Mouse (Mus musculus): ENCODE results near the gene Ptger4. TPM values are rescaled to one million over a fixed set of nuclear protein-coding genes. Genes with fewer than 3 reads are reported as not detected.
A peak's percentile ranks its signal among the peaks of the same experiment; 100 is the strongest.

The Ptger4 gene
- polyA plus RNA-seq, 1 experiment from 2014 or later = 2.4 TPM

DNA sequence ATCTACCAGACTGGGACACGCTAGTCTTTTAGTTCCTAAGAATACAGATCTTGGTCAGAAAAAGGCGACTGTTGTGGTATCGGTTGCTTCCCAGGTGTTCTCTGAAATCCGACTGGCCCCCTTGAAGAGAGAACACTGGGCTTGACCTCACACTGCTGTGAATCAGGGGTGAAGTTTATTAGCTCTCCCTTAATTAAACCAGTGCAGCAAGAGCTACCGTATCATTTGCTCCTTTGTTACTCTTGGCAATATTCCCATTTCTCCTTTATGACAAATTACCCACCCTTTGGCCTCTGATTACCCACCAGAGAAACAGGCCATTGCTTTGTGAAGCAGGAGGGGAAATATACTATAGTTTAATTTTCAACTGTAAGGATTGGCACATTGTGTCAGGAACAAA lies 16.2 kb upstream of the Ptger4 start:
- H3K27ac ChIP-seq (replicated peaks) = no peak overlapping the region
- WGBS = 55% methylated on average over 5 of the region's 5 CpGs
- H3K36me3 ChIP-seq = no peaks in the 10 kb centered on the region
- H3K4me3 ChIP-seq = no peak overlapping the region
- H3K9ac ChIP-seq = no peak overlapping the region
- peaks cover 10% of the 10 kb centered on the region for H3K4me1 ChIP-seq
- no peak for ATAC-seq (ENCODE audit: extremely low read depth, insufficient number of reproducible peaks, low FRiP score, low TSS enrichment)
- no peaks in the 10 kb centered on the region for H3K9me3 ChIP-seq
- H3K27me3 ChIP-seq (replicated peaks) = no peaks in the 10 kb centered on the region
- H3K4me2 ChIP-seq = no peak overlapping the region

DNA sequence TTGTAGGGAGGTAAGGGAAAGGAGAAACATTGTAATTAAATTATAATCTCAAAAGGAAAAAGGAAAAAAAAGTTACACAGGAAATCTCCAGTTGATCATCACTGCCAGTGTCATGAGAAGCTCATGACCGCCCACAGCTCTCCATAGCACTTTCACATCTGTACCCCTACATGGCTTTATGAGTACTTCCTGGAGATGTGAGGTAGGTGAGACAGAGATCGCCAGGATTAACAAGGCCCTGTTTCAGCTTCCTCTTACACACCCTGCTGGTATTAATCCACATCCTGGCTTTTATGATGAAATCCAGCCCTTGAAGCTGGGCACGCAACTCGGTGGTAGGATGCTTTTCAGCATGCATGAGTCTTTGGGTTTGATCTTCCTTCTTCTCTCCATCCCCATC lies 6.2 kb upstream of the Ptger4 start:
- 77% methylated on average over 4 of the region's 4 CpGs for WGBS
- Histone ChIP-seq H3K9ac (no peak overlapping the region), H3K27ac (replicated peaks) (no peak overlapping the region), H3K36me3 (no peaks in the 10 kb centered on the region), H3K4me1 (no peaks in the 10 kb centered on the region), H3K4me2 (no peak overlapping the region), H3K27me3 (replicated peaks) (peaks cover 10% of the 10 kb centered on the region), H3K9me3 (no peaks in the 10 kb centered on the region), H3K4me3 (no peak overlapping the region)
- no peak for ATAC-seq (ENCODE audit: extremely low read depth, insufficient number of reproducible peaks, low FRiP score, low TSS enrichment)

DNA sequence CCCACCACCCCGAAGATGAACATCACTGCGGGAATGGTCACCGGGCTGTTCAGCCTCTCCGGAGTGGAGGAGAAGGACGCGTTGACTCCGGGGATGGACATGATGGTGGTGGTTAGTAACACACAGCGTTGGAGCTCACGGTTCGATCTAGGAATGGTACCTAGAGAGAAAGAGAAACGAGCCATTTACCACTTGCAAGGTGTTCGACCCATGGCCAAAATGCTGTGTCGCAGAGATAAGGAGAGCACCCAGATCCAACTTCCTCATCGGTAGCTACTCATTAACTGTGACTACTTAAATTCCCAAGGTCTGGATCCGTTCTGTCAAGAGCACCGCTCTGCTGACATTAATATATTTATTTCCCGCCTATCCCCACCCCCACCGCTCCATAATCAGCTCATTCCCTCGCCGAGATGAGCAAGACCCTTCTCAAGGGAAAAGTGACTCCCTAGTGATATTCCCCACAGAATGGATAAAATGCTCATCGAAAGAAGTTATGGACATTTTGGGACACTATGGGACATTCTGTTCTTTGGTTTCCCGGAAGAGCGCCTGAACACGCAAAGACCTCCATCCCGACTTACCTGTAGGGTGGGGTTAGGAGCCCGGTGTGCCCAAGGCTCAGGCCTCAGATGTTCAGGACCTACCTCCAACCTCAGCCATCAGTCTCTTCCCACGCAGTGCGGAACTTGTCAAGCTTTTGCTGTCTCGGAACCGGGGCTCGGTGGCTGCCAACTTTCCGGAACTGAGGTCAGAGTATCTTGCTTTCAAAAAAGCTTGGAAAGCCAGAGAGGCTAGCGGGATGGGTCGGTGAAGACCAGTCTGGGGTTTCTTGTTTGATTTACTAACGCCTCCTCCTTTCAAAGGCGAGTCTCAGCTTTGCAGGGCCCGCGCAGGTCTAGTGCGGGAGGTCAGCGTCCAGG lies 690 bp downstream of the Ptger4 start:
- H3K36me3 ChIP-seq = no peaks in the 10 kb centered on the region
- H3K4me3 ChIP-seq = peak overlapping the region; percentile 75
- ATAC-seq (ENCODE audit: extremely low read depth, insufficient number of reproducible peaks, low FRiP score, low TSS enrichment) = no peak; the same call in 1 of the 2 replicates
- WGBS = 5% methylated on average over 40 of the region's 40 CpGs
- H3K4me2 ChIP-seq = peak overlapping the region; percentile 100
- H3K9me3 ChIP-seq = no peaks in the 10 kb centered on the region
- H3K27ac ChIP-seq (replicated peaks) = no peak overlapping the region
- H3K27me3 ChIP-seq (replicated peaks) = peaks cover 50% of the 10 kb centered on the region
- H3K9ac ChIP-seq = peak overlapping the region; percentile 82
- H3K4me1 ChIP-seq = peaks cover 33% of the 10 kb centered on the region

DNA sequence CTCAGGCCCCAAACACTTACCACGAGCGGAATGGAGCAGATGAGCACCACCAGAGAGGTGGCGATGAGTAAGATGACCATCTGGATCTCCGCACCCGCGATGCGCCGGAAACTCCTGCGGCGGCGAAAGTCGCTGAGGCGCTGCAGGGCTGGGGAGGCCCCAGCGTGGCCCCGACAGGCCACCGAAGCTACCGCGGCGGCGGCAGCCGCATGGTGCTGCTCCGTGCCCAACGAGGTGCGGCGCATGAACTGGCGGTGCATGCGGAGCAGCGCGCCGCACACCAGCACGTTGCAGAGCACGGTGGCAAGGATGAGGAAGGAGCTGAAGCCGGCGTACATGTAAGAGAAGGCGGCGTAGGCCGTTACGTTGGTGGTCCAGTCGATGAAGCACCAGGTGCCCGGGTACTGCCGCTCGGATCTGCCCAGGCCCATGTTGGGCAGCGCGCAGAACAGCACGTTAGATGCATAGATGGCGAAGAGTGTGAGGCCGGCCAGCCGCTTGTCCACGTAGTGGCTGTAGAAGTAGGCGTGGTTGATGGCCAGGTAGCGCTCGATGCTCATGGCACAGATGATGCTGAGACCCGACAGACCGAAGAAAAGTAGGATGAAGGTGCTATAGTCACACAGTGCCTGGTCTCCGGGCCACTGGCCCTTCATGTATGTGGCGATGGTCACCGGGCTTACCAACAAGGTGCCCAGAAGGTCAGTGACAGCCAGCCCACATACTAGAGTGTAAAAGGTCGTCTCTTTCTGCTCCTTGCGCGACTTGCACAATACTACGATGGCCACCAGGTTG lies 1.5 kb downstream of the Ptger4 start:
- Histone ChIP-seq H3K4me1 (peaks cover 42% of the 10 kb centered on the region), H3K27ac (replicated peaks) (0 out of 2 replicates have a peak overlapping the region, but pooled peaks have one; percentile 5), H3K4me2 (peak overlapping the region; percentile 100), H3K9me3 (no peaks in the 10 kb centered on the region), H3K9ac (peak overlapping the region; percentile 75), H3K36me3 (no peaks in the 10 kb centered on the region), H3K4me3 (peak overlapping the region; percentile 75), H3K27me3 (replicated peaks) (peaks cover 50% of the 10 kb centered on the region)
- ATAC-seq (ENCODE audit: extremely low read depth, insufficient number of reproducible peaks, low FRiP score, low TSS enrichment) = no peak
- WGBS = 3% methylated on average over 61 of the region's 61 CpGs

DNA sequence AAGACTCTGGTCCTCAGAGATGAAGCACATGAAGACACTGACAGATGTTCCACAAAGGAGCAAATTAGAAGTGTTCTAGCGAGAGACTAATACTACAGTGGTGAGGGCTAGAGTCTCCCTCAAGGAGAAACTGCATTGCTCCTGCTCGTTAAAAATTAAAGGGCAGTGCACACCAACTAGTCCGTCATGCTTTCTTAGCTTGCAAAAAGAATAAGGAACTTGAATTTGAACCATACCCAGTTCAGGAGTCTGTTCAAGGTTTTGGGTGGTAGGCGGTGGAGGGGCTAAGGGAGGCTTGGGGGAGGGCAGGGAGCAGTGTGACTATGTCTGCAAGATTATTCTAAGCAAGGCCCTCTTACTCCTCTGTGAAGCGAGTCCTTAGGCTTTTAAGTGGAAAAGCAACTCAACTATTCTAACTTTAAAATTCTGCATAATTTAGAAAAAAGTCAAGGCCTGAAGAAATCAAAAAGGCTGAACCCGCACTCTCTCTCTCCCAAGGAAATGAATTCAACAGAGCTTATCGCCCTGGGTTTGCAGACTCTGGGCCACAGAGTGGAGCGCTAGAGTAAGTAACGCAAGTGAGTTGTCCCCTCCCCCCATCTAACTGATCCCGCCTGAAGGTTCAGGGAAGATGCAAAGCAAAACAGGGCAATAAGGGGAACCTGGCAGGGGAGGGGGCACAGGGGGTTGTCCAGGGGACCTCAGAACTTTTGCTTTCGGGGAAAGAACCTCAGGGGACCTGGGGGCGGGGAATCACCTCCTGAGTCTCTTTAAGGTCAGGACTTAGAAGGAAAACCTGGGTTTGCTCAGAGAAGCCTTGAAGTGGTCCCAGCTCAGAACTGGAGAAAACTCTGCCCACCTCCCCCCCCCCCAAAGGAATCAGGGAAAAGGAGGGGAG lies 2.4 kb downstream of the Ptger4 start:
- Histone ChIP-seq H3K27me3 (replicated peaks) (peaks cover 50% of the 10 kb centered on the region), H3K9ac (peak overlapping the region; percentile 75)
- ATAC-seq (ENCODE audit: extremely low read depth, insufficient number of reproducible peaks, low FRiP score, low TSS enrichment) = no peak

DNA sequence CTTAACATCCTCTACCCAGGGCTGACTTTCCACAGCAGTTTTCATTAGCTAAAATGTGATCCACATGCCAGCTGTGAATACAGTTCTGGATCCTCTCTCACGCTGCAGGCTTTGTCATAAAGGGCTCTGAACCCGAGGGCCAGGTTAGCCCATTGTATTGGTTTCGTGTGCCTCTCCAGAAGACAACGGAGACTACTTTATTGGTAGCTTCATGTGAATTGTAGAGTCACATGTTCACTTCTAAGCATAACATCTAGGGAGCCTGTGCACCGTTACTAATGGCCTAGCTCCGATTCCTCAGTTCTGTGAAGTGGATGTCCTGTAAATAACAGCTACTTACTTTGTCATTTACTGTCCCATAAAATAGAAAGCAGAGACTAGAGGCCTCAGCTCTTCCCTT lies 3.6 kb downstream of the Ptger4 start:
- peak overlapping the region; percentile 1; the same call in 1 of the 2 replicates for H3K4me3 ChIP-seq
- H3K4me2 ChIP-seq = peak overlapping the region; percentile 100
- H3K9me3 ChIP-seq = no peaks in the 10 kb centered on the region
- peak overlapping the region; percentile 8; the same call in 1 of the 2 replicates for H3K27ac ChIP-seq (replicated peaks)
- ATAC-seq (ENCODE audit: extremely low read depth, insufficient number of reproducible peaks, low FRiP score, low TSS enrichment) = no peak
- WGBS = 74% methylated on average over 6 of the region's 6 CpGs
- H3K9ac ChIP-seq = no peak overlapping the region
- H3K36me3 ChIP-seq = no peaks in the 10 kb centered on the region
- H3K27me3 ChIP-seq (replicated peaks) = peaks cover 41% of the 10 kb centered on the region
- peaks cover 51% of the 10 kb centered on the region for H3K4me1 ChIP-seq

More for the DNA sequence above, 2.4 kb downstream of the Ptger4 start:
- peaks cover 46% of the 10 kb centered on the region for H3K4me1 ChIP-seq
- H3K36me3 ChIP-seq = no peaks in the 10 kb centered on the region
- 23% methylated on average over 12 of the region's 12 CpGs for WGBS
- peak overlapping the region; percentile 75 for H3K4me3 ChIP-seq
- peak overlapping the region; percentile 100 for H3K4me2 ChIP-seq
- no peaks in the 10 kb centered on the region for H3K9me3 ChIP-seq
- 0 out of 2 replicates have a peak overlapping the region, but pooled peaks have one; percentile 5 for H3K27ac ChIP-seq (replicated peaks)

DNA sequence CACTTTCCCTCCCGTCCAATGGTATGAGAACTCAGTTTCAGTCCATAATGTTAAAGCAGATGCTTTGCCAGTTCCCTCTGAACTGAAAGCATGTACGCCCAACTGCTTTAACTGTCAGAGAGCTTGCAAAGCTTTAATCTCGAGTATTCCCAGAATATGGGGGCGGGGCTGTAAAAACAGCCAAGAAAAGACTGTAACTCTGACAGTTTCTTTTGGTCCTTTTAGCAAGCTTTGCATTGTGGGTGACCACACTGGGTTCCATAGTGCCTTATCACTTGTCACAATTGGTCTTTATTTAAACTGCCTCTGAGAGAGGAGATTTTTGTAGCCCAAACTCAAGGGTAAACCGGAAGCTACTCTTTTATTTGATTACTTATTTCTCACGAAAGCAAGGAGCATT lies 4.1 kb downstream of the Ptger4 start:
- Histone ChIP-seq H3K4me1 (peaks cover 55% of the 10 kb centered on the region), H3K4me2 (peak overlapping the region; percentile 100), H3K9ac (no peak overlapping the region; the same call in 1 of the 2 replicates), H3K36me3 (no peaks in the 10 kb centered on the region), H3K9me3 (no peaks in the 10 kb centered on the region), H3K27ac (replicated peaks) (peak overlapping the region; percentile 52; the same call in 1 of the 2 replicates), H3K27me3 (replicated peaks) (peaks cover 37% of the 10 kb centered on the region), H3K4me3 (peak overlapping the region; percentile 1; the same call in 1 of the 2 replicates)
- WGBS = 43% methylated on average over 6 of the region's 6 CpGs
- ATAC-seq (ENCODE audit: extremely low read depth, insufficient number of reproducible peaks, low FRiP score, low TSS enrichment) = no peak

DNA sequence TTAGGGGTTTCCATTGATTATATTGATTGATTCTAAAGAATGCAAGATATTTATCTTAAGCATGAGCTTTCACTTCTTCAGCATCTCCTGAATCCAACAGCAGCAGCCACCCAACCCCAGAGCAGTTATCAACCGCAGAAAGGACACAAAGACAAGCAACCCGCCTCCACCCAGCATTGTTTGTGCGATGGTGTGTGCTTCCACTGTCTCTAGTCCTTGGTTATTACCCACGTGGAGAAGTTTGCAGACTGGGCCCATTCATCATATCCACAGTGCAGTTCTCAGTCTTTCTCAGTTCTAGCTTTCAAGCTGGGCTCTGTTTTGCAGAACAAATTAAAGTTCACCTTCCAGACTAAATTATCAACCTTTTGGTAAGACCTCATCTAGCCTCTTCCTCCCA lies 4.6 kb downstream of the Ptger4 start:
- peaks cover 32% of the 10 kb centered on the region for H3K27me3 ChIP-seq (replicated peaks)
- H3K4me2 ChIP-seq = peak overlapping the region; percentile 100
- 70% methylated on average over 4 of the region's 4 CpGs for WGBS
- no peaks in the 10 kb centered on the region for H3K36me3 ChIP-seq
- no peak for ATAC-seq (ENCODE audit: extremely low read depth, insufficient number of reproducible peaks, low FRiP score, low TSS enrichment)
- H3K9me3 ChIP-seq = no peaks in the 10 kb centered on the region
- peaks cover 49% of the 10 kb centered on the region for H3K4me1 ChIP-seq
- peak overlapping the region; percentile 52 for H3K27ac ChIP-seq (replicated peaks)
- H3K9ac ChIP-seq = no peak overlapping the region; the same call in 1 of the 2 replicates
- H3K4me3 ChIP-seq = no peak overlapping the region

DNA sequence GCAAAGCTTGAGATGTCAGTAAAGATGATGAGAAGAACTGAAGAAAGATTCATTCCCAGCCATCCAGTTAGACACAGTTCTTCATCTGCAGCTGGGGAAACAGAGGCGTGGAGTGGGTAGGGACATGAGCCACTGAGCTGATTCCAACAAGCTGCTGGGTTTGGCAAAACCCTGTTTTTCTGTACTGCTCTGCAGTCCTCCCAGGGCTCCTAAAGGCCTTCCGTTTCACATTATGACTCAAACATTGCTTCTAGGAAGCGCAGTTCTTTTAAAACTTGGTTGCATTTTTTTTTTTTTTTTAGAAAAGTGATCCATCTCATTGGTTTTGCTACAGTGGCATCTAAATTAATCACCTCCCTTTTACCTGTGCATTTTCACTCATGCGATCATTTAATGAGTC lies 5.4 kb downstream of the Ptger4 start:
- WGBS = 83% methylated on average over 4 of the region's 4 CpGs
- no peak overlapping the region for H3K4me3 ChIP-seq
- H3K4me2 ChIP-seq = no peak overlapping the region
- H3K9ac ChIP-seq = no peak overlapping the region
- H3K36me3 ChIP-seq = no peaks in the 10 kb centered on the region
- peaks cover 46% of the 10 kb centered on the region for H3K4me1 ChIP-seq
- ATAC-seq (ENCODE audit: extremely low read depth, insufficient number of reproducible peaks, low FRiP score, low TSS enrichment) = no peak
- no peaks in the 10 kb centered on the region for H3K9me3 ChIP-seq
- peaks cover 26% of the 10 kb centered on the region for H3K27me3 ChIP-seq (replicated peaks)
- H3K27ac ChIP-seq (replicated peaks) = no peak overlapping the region

DNA sequence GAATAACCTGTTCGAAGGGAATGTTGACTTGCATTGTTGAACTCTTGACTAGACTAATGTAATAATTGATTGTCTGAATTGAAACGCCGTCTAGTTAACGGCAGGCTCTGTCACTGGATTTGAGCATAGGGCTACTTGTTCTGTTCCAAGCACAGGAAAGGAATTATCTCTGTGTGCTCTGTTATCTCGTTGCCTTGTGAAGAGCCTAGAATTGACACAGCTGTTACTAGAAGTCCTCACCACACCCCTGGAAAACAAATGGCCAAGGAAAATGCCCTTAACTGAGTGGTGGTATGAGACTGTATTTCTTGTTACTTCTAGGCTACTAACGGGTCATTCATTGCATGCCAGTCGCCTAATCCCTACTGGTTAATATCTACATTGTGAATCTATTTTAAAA lies 5.9 kb downstream of the Ptger4 start:
- ATAC-seq (ENCODE audit: extremely low read depth, insufficient number of reproducible peaks, low FRiP score, low TSS enrichment) = no peak
- Histone ChIP-seq H3K27ac (replicated peaks) (no peak overlapping the region), H3K4me1 (peaks cover 41% of the 10 kb centered on the region), H3K36me3 (no peaks in the 10 kb centered on the region), H3K9ac (no peak overlapping the region), H3K4me3 (no peak overlapping the region), H3K4me2 (no peak overlapping the region), H3K27me3 (replicated peaks) (peaks cover 21% of the 10 kb centered on the region), H3K9me3 (no peaks in the 10 kb centered on the region)
- WGBS = 42% methylated on average over 7 of the region's 7 CpGs

All from heart, embryonic 13.5 days (tissue).